Mouse (Mus musculus): ENCODE measurements at regions not wholly inside any gene's neighbourhood (a gene's known extent, or its start where the extent isn't known, plus 50 kb on each side); places are given as distances from the start of the nearest gene placed in this dataset.
"Not testable (repeated sequence)": the region's sequence is repeated elsewhere in the genome, so short reads cannot be mapped to it uniquely, and the experiment has no call there.

- DNase-seq: no peak
Measured at GRCm38 (mm10) chr9:80961818-80962217, 496.5 kb upstream of the Impg1 start.

GRCm38 (mm10) chr9:80942991-80943390 lies 477.7 kb upstream of the Impg1 start:
- DNase-seq: peak; percentile 40 to 56

GRCm38 (mm10) chr9:80941424-80941823 lies 476.1 kb upstream of the Impg1 start:
- no peak for DNase-seq

GRCm38 (mm10) chr9:80938238-80938637 lies 473.0 kb upstream of the Impg1 start:
- no peak for DNase-seq

GRCm38 (mm10) chr9:80930628-80931027 lies 465.3 kb upstream of the Impg1 start:
- no peak for DNase-seq

- DNase-seq: no peak
Measured at GRCm38 (mm10) chr9:80920304-80920703, 455.0 kb upstream of the Impg1 start.

- DNase-seq: no peak
Measured at GRCm38 (mm10) chr9:80913867-80914266, 448.6 kb upstream of the Impg1 start.

GRCm38 (mm10) chr9:80912177-80912576 lies 446.9 kb upstream of the Impg1 start:
- DNase-seq: no peak

GRCm38 (mm10) chr9:80866807-80867206 lies 401.5 kb upstream of the Impg1 start:
- DNase-seq: no peak

GRCm38 (mm10) chr9:80858998-80859397 lies 393.7 kb upstream of the Impg1 start:
- DNase-seq: no peak

- no peak for DNase-seq
Measured at GRCm38 (mm10) chr9:80848190-80848589, 382.9 kb upstream of the Impg1 start.

- DNase-seq: peak in 1 of 2 experiments; percentile 2
Measured at GRCm38 (mm10) chr9:80832808-80833207, 367.5 kb upstream of the Impg1 start.

- DNase-seq: no peak
Measured at GRCm38 (mm10) chr9:80825346-80825745, 360.1 kb upstream of the Impg1 start.

GRCm38 (mm10) chr9:80820066-80820465 lies 354.8 kb upstream of the Impg1 start:
- no peak for DNase-seq

GRCm38 (mm10) chr9:80819070-80819469 lies 353.8 kb upstream of the Impg1 start:
- DNase-seq: no peak

- DNase-seq: not testable (repeated sequence)
Measured at GRCm38 (mm10) chr9:80813921-80814320, 348.6 kb upstream of the Impg1 start.

- no peak for DNase-seq
Measured at GRCm38 (mm10) chr9:80791523-80791922, 326.2 kb upstream of the Impg1 start.

- DNase-seq: peak; percentile 76 to 77
Measured at GRCm38 (mm10) chr9:80774541-80774940, 309.3 kb upstream of the Impg1 start.

GRCm38 (mm10) chr9:80735806-80736205 lies 270.5 kb upstream of the Impg1 start:
- DNase-seq: not testable (repeated sequence)

GRCm38 (mm10) chr9:80732971-80733370 lies 267.7 kb upstream of the Impg1 start:
- DNase-seq: no peak

- DNase-seq: no peak
Measured at GRCm38 (mm10) chr9:80723638-80724037, 258.4 kb upstream of the Impg1 start.

GRCm38 (mm10) chr9:80718516-80718915 lies 253.2 kb upstream of the Impg1 start:
- DNase-seq: peak; percentile 22 to 62

- no peak for DNase-seq
Measured at GRCm38 (mm10) chr9:80709781-80710180, 244.5 kb upstream of the Impg1 start.

- no peak for DNase-seq
Measured at GRCm38 (mm10) chr9:80705264-80705663, 240.0 kb upstream of the Impg1 start.

- DNase-seq: no peak
Measured at GRCm38 (mm10) chr9:80697171-80697570, 231.9 kb upstream of the Impg1 start.

Data from cerebellum, postnatal 14 days (tissue).